Mouse (Mus musculus): ENCODE data around the gene Colgalt2.

GRCm38 (mm10) chr1:152445925-152446324, 46.3 kb downstream of the Colgalt2 start:
- TF ChIP-seq CTCF (conservative IDR thresholded peaks at IDR 0.05; ENCODE audit: low read length) (no peak), NANOG (IDR thresholded peaks at IDR 0.05; ENCODE audit: borderline replicate concordance, low read length) (no peak)

Measured in E14TG2a.4 (cell line).